Mouse (Mus musculus): ENCODE measurements around the gene Guca1b. TPM values are rescaled to one million over a fixed set of nuclear protein-coding genes. Genes with fewer than 3 reads are reported as not detected.
"Not testable (repeated sequence)": the region's sequence is repeated elsewhere in the genome, so short reads cannot be mapped to it uniquely, and the experiment has no call there.

The Guca1b gene
- polyA plus RNA-seq, 1 experiment from 2014 or later, result 0.60 TPM

- not testable (repeated sequence) for H3K27ac ChIP-seq (ENCODE audit: low read depth, low read length); H3K27me3 ChIP-seq (replicated peaks; ENCODE audit: control insufficient read depth, insufficient read depth, low read length); H3K4me2 ChIP-seq; H3K4me1 ChIP-seq (replicated peaks; ENCODE audit: control insufficient read depth, insufficient read depth, low read length); H3K4me3 ChIP-seq (ENCODE audit: low read depth, low read length); ATAC-seq (replicated peaks; ENCODE audit: low FRiP score); H3K9ac ChIP-seq (ENCODE audit: low read depth, low read length); H3K9me3 ChIP-seq (ENCODE audit: control insufficient read depth, low read length); DNase-seq (ENCODE audit: low spot score); H3K36me3 ChIP-seq (ENCODE audit: control insufficient read depth, insufficient read depth, low read length)
- WGBS, result 92% methylated on average over 1 of the region's 1 CpGs
These were observed 37.4 kb downstream of the Guca1b start for GRCm38 (mm10) chr17:47422616-47423015.

DNA sequence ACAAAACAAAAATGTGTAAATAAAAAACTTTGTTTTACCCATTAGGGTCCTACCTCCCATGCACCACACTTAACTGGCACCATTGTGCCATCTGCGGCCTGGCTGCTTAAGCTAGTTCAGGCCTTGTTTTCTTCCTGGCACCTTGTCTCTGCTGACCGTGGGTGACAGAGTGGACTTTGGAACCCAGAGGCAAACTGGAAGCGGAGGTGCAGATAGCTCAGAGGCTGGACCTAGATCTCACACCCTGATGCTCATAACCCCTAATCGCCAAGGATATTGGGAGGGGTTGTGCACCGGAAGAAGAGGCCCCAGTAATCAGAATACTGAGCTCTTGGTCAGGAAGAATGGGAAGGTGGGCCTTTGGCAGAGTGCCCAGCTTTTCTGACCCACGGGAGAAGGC lies 39.0 kb downstream of the Guca1b start:
- Histone ChIP-seq H3K4me1 (replicated peaks; ENCODE audit: control insufficient read depth, insufficient read depth, low read length) (peaks cover 5% of the 10 kb centered on the region), H3K27me3 (replicated peaks; ENCODE audit: control insufficient read depth, insufficient read depth, low read length) (no peaks in the 10 kb centered on the region; the same call in 1 of the 2 replicates), H3K9ac (ENCODE audit: low read depth, low read length) (no peak overlapping the region), H3K36me3 (ENCODE audit: control insufficient read depth, insufficient read depth, low read length) (no peaks in the 10 kb centered on the region), H3K9me3 (ENCODE audit: control insufficient read depth, low read length) (no peaks in the 10 kb centered on the region), H3K4me2 (no peak overlapping the region), H3K27ac (ENCODE audit: low read depth, low read length) (no peak overlapping the region), H3K4me3 (ENCODE audit: low read depth, low read length) (no peak overlapping the region)
- WGBS, result 72% methylated on average over 6 of the region's 6 CpGs
- DNase-seq (ENCODE audit: low spot score) (no peak), ATAC-seq (replicated peaks; ENCODE audit: low FRiP score) (no peak)

DNA sequence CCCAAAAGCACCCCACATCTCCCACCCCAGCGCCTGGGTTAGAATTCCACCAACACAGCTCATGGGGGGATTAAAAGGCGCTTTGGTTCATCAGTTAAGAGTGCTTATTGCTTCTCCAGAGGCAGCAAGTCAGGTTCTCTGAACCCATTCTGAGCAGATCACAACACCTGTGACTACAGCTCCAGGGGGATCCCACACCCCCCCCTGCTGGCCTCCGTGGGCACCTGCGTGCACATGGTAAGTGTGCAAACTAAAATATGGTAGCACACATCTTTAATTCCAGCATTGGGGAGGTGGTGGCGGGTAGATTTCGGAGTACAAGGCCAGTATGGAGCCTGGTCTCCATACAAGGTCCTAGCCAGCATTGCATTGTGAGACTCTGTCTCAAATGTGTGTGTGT lies 42.1 kb downstream of the Guca1b start:
- ATAC-seq (replicated peaks; ENCODE audit: low FRiP score), result no peak
- H3K36me3 ChIP-seq (ENCODE audit: control insufficient read depth, insufficient read depth, low read length), result no peaks in the 10 kb centered on the region

GRCm38 (mm10) chr17:47428831-47429304 lies 43.7 kb downstream of the Guca1b start:
- H3K4me2 ChIP-seq, result peak overlapping the region; percentile 16; the same call in 1 of the 2 replicates

More for the DNA sequence above, 42.1 kb downstream of the Guca1b start:
- H3K4me2 ChIP-seq, result no peak overlapping the region
- no peaks in the 10 kb centered on the region for H3K9me3 ChIP-seq (ENCODE audit: control insufficient read depth, low read length)
- no peak for DNase-seq (ENCODE audit: low spot score)
- H3K27me3 ChIP-seq (replicated peaks; ENCODE audit: control insufficient read depth, insufficient read depth, low read length), result 0 out of 2 replicates have a peak, but pooled peaks cover 2% of the 10 kb centered on the region
- H3K27ac ChIP-seq (ENCODE audit: low read depth, low read length), result no peak overlapping the region
- H3K4me3 ChIP-seq (ENCODE audit: low read depth, low read length), result no peak overlapping the region
- peaks cover 5% of the 10 kb centered on the region for H3K4me1 ChIP-seq (replicated peaks; ENCODE audit: control insufficient read depth, insufficient read depth, low read length)
- WGBS, result 69% methylated on average over 6 of the region's 6 CpGs
- no peak overlapping the region for H3K9ac ChIP-seq (ENCODE audit: low read depth, low read length)

GRCm38 (mm10) chr17:47430815-47431214 lies 45.6 kb downstream of the Guca1b start:
- ATAC-seq (replicated peaks; ENCODE audit: low FRiP score) (no peak), DNase-seq (ENCODE audit: low spot score) (no peak)
- Histone ChIP-seq H3K27ac (ENCODE audit: low read depth, low read length) (no peak overlapping the region), H3K4me1 (replicated peaks; ENCODE audit: control insufficient read depth, insufficient read depth, low read length) (no peaks in the 10 kb centered on the region), H3K4me3 (ENCODE audit: low read depth, low read length) (no peak overlapping the region), H3K9me3 (ENCODE audit: control insufficient read depth, low read length) (no peaks in the 10 kb centered on the region), H3K36me3 (ENCODE audit: control insufficient read depth, insufficient read depth, low read length) (no peaks in the 10 kb centered on the region), H3K4me2 (no peak overlapping the region), H3K27me3 (replicated peaks; ENCODE audit: control insufficient read depth, insufficient read depth, low read length) (0 out of 2 replicates have a peak, but pooled peaks cover 2% of the 10 kb centered on the region), H3K9ac (ENCODE audit: low read depth, low read length) (no peak overlapping the region)
- 65% methylated on average over 5 of the region's 5 CpGs for WGBS

More at GRCm38 (mm10) chr17:47428831-47429304, 43.7 kb downstream of the Guca1b start:
- DNase-seq (ENCODE audit: low spot score) (no peak), ATAC-seq (replicated peaks; ENCODE audit: low FRiP score) (no peak; the same call in 1 of the 2 replicates)
- H3K4me1 ChIP-seq (replicated peaks; ENCODE audit: control insufficient read depth, insufficient read depth, low read length), result peaks cover 5% of the 10 kb centered on the region
- no peaks in the 10 kb centered on the region for H3K9me3 ChIP-seq (ENCODE audit: control insufficient read depth, low read length)
- H3K27me3 ChIP-seq (replicated peaks; ENCODE audit: control insufficient read depth, insufficient read depth, low read length), result 0 out of 2 replicates have a peak, but pooled peaks cover 2% of the 10 kb centered on the region
- no peak overlapping the region for H3K4me3 ChIP-seq (ENCODE audit: low read depth, low read length)
- no peak overlapping the region for H3K9ac ChIP-seq (ENCODE audit: low read depth, low read length)
- 13% methylated on average over 8 of the region's 8 CpGs for WGBS
- no peak overlapping the region for H3K27ac ChIP-seq (ENCODE audit: low read depth, low read length)
- H3K36me3 ChIP-seq (ENCODE audit: control insufficient read depth, insufficient read depth, low read length), result no peaks in the 10 kb centered on the region

- no peaks in the 10 kb centered on the region for H3K36me3 ChIP-seq (ENCODE audit: control insufficient read depth, insufficient read depth, low read length)
- no peaks in the 10 kb centered on the region for H3K9me3 ChIP-seq (ENCODE audit: control insufficient read depth, low read length)
- peaks cover 34% of the 10 kb centered on the region for H3K4me1 ChIP-seq (replicated peaks; ENCODE audit: control insufficient read depth, insufficient read depth, low read length)
- 2% methylated on average over 45 of the region's 45 CpGs for WGBS
- DNase-seq (ENCODE audit: low spot score) (no peak), ATAC-seq (replicated peaks; ENCODE audit: low FRiP score) (no peak; the same call in 1 of the 2 replicates)
- peaks cover 23% of the 10 kb centered on the region for H3K27me3 ChIP-seq (replicated peaks; ENCODE audit: control insufficient read depth, insufficient read depth, low read length)
- H3K9ac ChIP-seq (ENCODE audit: low read depth, low read length), result peak within 1 kb of the TSS; percentile 58
- peak within 1 kb of the TSS; percentile 94 for H3K4me2 ChIP-seq
- peak within 1 kb of the TSS; percentile 19; the same call in 1 of the 2 replicates for H3K27ac ChIP-seq (ENCODE audit: low read depth, low read length)
- H3K4me3 ChIP-seq (ENCODE audit: low read depth, low read length), result peak within 1 kb of the TSS; percentile 51
These were observed 51.1 kb downstream of the Guca1b start, which contains the start of gene AI661453 for GRCm38 (mm10) chr17:47436156-47436906. TSS of gene AI661453 (plus strand) at chr17:47436615.

DNA sequence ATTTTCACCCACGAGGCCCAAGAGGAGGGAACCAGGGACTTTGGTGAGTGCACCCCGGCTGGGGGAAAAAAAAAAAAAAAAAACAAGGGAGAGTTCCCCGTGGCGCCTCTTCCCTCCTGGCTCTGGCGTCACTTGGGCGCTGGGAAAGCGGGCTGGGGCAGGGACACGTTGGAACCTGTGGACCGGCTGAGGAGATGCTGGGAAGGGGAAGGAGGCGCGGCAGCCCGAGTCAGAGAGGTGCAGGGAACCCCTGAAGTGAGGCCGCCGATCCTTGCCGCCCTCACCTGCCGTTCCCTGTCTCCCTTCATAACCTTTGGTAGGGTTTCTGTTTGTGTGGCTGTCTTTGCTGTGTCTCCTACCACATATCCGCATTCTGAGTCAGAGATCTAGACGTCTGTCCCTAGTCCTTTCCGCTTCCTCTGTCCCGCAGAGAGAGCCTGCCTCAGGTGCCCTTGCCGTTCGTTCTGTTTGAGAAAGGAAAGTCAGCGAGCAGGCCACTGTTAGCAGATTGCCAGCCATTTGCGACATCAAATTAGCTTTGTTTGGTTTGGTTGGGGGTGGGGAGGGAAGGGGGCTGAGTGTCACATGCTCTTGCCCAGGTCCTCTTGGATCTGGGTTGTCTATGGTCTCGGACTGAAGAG lies 51.8 kb downstream of the Guca1b start, which contains the start of gene 1700001C19Rik:
1700001C19Rik (minus strand) TSS at position 470 of the 641 bp plus-strand sequence.
- H3K4me1 ChIP-seq (replicated peaks; ENCODE audit: control insufficient read depth, insufficient read depth, low read length), result peaks cover 37% of the 10 kb centered on the region
- DNase-seq (ENCODE audit: low spot score), result no peak
- H3K9ac ChIP-seq (ENCODE audit: low read depth, low read length), result peak within 1 kb of the TSS; percentile 58
- peaks cover 23% of the 10 kb centered on the region for H3K27me3 ChIP-seq (replicated peaks; ENCODE audit: control insufficient read depth, insufficient read depth, low read length)
- H3K9me3 ChIP-seq (ENCODE audit: control insufficient read depth, low read length), result no peaks in the 10 kb centered on the region
- H3K4me3 ChIP-seq (ENCODE audit: low read depth, low read length), result peak within 1 kb of the TSS; percentile 51
- H3K4me2 ChIP-seq, result peak within 1 kb of the TSS; percentile 94
- no peak for ATAC-seq (replicated peaks; ENCODE audit: low FRiP score)
- no peaks in the 10 kb centered on the region for H3K36me3 ChIP-seq (ENCODE audit: control insufficient read depth, insufficient read depth, low read length)
- H3K27ac ChIP-seq (ENCODE audit: low read depth, low read length), result peak within 1 kb of the TSS; percentile 19; the same call in 1 of the 2 replicates
- 4% methylated on average over 25 of the region's 25 CpGs for WGBS

DNA sequence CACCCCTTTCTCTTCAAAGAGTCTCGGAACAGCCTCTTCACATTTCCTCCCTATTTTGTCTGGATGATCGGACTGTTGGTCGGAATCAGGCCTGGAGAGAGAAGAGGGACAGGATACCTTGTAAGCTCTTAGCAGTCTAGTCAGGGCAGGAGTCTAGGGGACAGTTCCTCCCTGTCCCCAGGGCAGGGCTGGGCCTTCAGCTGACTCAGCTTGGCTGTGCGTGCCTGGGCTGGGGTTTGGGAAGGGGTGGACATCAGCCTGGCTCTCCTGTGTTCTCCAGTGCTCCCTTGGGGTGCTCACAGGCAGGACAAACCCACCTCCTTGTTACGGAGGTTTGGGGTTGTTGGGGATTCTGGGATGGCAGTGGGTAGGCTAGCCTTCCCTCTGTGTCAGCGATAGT lies 53.4 kb downstream of the Guca1b start:
- DNase-seq (ENCODE audit: low spot score), result no peak
- 65% methylated on average over 6 of the region's 6 CpGs for WGBS
- Histone ChIP-seq H3K4me2 (no peak overlapping the region), H3K4me1 (replicated peaks; ENCODE audit: control insufficient read depth, insufficient read depth, low read length) (peaks cover 37% of the 10 kb centered on the region), H3K4me3 (ENCODE audit: low read depth, low read length) (no peak overlapping the region), H3K9ac (ENCODE audit: low read depth, low read length) (no peak overlapping the region), H3K27ac (ENCODE audit: low read depth, low read length) (no peak overlapping the region), H3K36me3 (ENCODE audit: control insufficient read depth, insufficient read depth, low read length) (no peaks in the 10 kb centered on the region), H3K9me3 (ENCODE audit: control insufficient read depth, low read length) (no peaks in the 10 kb centered on the region), H3K27me3 (replicated peaks; ENCODE audit: control insufficient read depth, insufficient read depth, low read length) (peaks cover 23% of the 10 kb centered on the region)
- ATAC-seq (replicated peaks; ENCODE audit: low FRiP score), result no peak

Measured in liver, embryonic 11.5 days (tissue).